Mouse (Mus musculus) erythroblast, embryonic 14.5 days (primary cell): ENCODE data around the gene Scn8a.

Source experiments
- GATA1 ChIP-seq: IDR thresholded peaks from 2 replicates; pipeline ENCODE4 v1.6.1; 2012; ENCODE audit warnings: low read length, inconsistent platforms, mixed read lengths
- TAL1 ChIP-seq: IDR thresholded peaks from 3 replicates; pipeline ENCODE4 v1.6.1; 2012; ENCODE audit warnings: low read length, inconsistent platforms, mixed read lengths

DNA sequence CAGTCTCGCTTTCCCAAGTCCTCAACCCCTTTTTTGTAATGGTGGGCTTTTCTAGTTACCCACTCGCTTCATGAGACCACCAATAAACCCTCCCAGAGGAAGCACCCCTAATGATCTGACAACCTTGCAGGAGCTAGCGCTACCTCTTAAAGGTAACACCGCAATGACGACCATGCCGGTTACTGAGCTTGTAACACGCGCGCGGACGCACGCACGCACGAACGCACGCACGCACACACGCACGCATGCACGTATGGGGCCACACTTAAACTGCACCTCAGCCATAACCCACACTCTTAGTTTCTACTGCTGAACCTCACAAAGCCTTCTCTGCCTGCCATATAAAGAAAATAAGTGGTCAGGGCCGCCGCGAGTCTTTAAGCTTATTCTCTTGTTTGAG lies 26.8 kb downstream of the Scn8a start:
- TF ChIP-seq GATA1, result no peak
- no peak for TF ChIP-seq TAL1
